Mouse (Mus musculus) brown adipose tissue, adult 24 weeks (tissue): ENCODE results near the gene Mrpl58. TPM values are rescaled to one million over a fixed set of nuclear protein-coding genes. Genes with fewer than 3 reads are reported as not detected.

Source experiments
- H3K27ac ChIP-seq: fragments of 200-500 bp; replicated peaks from 2 replicates; pipeline ENCODE4 v1.5.1; 2012; ENCODE audit warnings: low read depth, mild to moderate bottlenecking, low read length
- H3K4me1 ChIP-seq: fragments of 200-500 bp; 2 replicates; pipeline ENCODE4 v1.6.1; 2012; ENCODE audit warnings: low read length, mixed read lengths; ENCODE audit not compliant: control insufficient read depth, insufficient read depth, insufficient read length
- H3K4me3 ChIP-seq: fragments of 200-500 bp; 2 replicates; pipeline ENCODE4 v1.5.1; 2012; ENCODE audit warnings: low read depth, mild to moderate bottlenecking, low read length, moderate library complexity; ENCODE audit not compliant: insufficient read depth
- polyA plus RNA-seq: library from polyadenylated mRNA; stranded (reverse); fragments of >200 nt; gene quantifications from 2 replicates; pipeline ENCODE4 v1.2.4, GENCODE M21; 2012; ENCODE audit not compliant: missing spikeins, insufficient read depth, insufficient read length

Mrpl58 gene
- polyA plus RNA-seq, 1 experiment = 129 TPM

GRCm38 (mm10) chr11:115429307-115429706, 25.8 kb downstream of the Mrpl58 start:
- Histone ChIP-seq H3K4me1 (no peaks in the 10 kb centered on the region), H3K4me3 (no peak overlapping the region), H3K27ac (no peak overlapping the region)

GRCm38 (mm10) chr11:115430561-115430960, 27.0 kb downstream of the Mrpl58 start:
- no peaks in the 10 kb centered on the region for H3K4me1 ChIP-seq
- no peak overlapping the region for H3K4me3 ChIP-seq
- H3K27ac ChIP-seq = no peak overlapping the region

- no peak overlapping the region for H3K27ac ChIP-seq
- no peak overlapping the region for H3K4me3 ChIP-seq
- no peaks in the 10 kb centered on the region for H3K4me1 ChIP-seq
Measured at GRCm38 (mm10) chr11:115432814-115433213, 29.3 kb downstream of the Mrpl58 start.

GRCm38 (mm10) chr11:115433342-115433741, 29.8 kb downstream of the Mrpl58 start:
- H3K27ac ChIP-seq = no peak overlapping the region
- no peak overlapping the region for H3K4me3 ChIP-seq
- H3K4me1 ChIP-seq = no peaks in the 10 kb centered on the region

- no peak overlapping the region for H3K27ac ChIP-seq
- H3K4me1 ChIP-seq = no peaks in the 10 kb centered on the region
- peak overlapping the region; percentile 22; the same call in 1 of the 2 replicates for H3K4me3 ChIP-seq
Measured at GRCm38 (mm10) chr11:115435596-115436337, 32.2 kb downstream of the Mrpl58 start.

- H3K4me1 ChIP-seq = no peaks in the 10 kb centered on the region
- H3K27ac ChIP-seq = no peak overlapping the region
- H3K4me3 ChIP-seq = no peak overlapping the region
Measured at GRCm38 (mm10) chr11:115437571-115438122, 34.1 kb downstream of the Mrpl58 start.

GRCm38 (mm10) chr11:115439326-115439725, 35.8 kb downstream of the Mrpl58 start:
- no peak overlapping the region for H3K4me3 ChIP-seq
- no peaks in the 10 kb centered on the region for H3K4me1 ChIP-seq
- no peak overlapping the region for H3K27ac ChIP-seq

- Histone ChIP-seq H3K27ac (no peak within 1 kb of the TSS), H3K4me1 (no peaks in the 10 kb centered on the region), H3K4me3 (no peak within 1 kb of the TSS)
Measured at GRCm38 (mm10) chr11:115439906-115440595, 36.5 kb downstream of the Mrpl58 start, which contains the start of gene Trim80. Gene Trim80 (plus strand): TSS chr11:115440545.

- H3K4me1 ChIP-seq = no peaks in the 10 kb centered on the region
- H3K27ac ChIP-seq = no peak overlapping the region
- H3K4me3 ChIP-seq = no peak overlapping the region
Measured at GRCm38 (mm10) chr11:115441417-115441816, 37.9 kb downstream of the Mrpl58 start.

- Histone ChIP-seq H3K4me3 (no peak overlapping the region), H3K27ac (no peak overlapping the region)
Measured at GRCm38 (mm10) chr11:115446906-115447305, 43.4 kb downstream of the Mrpl58 start.

GRCm38 (mm10) chr11:115447321-115447885, 43.9 kb downstream of the Mrpl58 start:
- H3K27ac ChIP-seq = no peak overlapping the region
- no peak overlapping the region for H3K4me3 ChIP-seq
- no peaks in the 10 kb centered on the region; the same call in 1 of the 2 replicates for H3K4me1 ChIP-seq

More at GRCm38 (mm10) chr11:115446906-115447305, 43.4 kb downstream of the Mrpl58 start:
- no peaks in the 10 kb centered on the region; the same call in 1 of the 2 replicates for H3K4me1 ChIP-seq

GRCm38 (mm10) chr11:115448075-115448474, 44.5 kb downstream of the Mrpl58 start:
- no peaks in the 10 kb centered on the region; the same call in 1 of the 2 replicates for H3K4me1 ChIP-seq
- H3K4me3 ChIP-seq = no peak overlapping the region
- H3K27ac ChIP-seq = no peak overlapping the region

GRCm38 (mm10) chr11:115448998-115449397, 45.4 kb downstream of the Mrpl58 start:
- no peak overlapping the region for H3K4me3 ChIP-seq
- no peaks in the 10 kb centered on the region; the same call in 1 of the 2 replicates for H3K4me1 ChIP-seq
- no peak overlapping the region for H3K27ac ChIP-seq

- no peak overlapping the region for H3K4me3 ChIP-seq
- no peaks in the 10 kb centered on the region; the same call in 1 of the 2 replicates for H3K4me1 ChIP-seq
- no peak overlapping the region for H3K27ac ChIP-seq
Measured at GRCm38 (mm10) chr11:115450176-115450575, 46.6 kb downstream of the Mrpl58 start.

GRCm38 (mm10) chr11:115451781-115452241, 48.3 kb downstream of the Mrpl58 start:
- H3K4me3 ChIP-seq = no peak overlapping the region
- H3K4me1 ChIP-seq = no peaks in the 10 kb centered on the region; the same call in 1 of the 2 replicates
- H3K27ac ChIP-seq = no peak overlapping the region
